Mouse (Mus musculus): ENCODE data around the gene Rnf208. TPM values are rescaled to one million over a fixed set of nuclear protein-coding genes. Genes with fewer than 3 reads are reported as not detected.
A peak's percentile ranks its signal among the peaks of the same experiment; 100 is the strongest.

Rnf208 gene
- polyA plus RNA-seq (2012; rRNA removed): 14.8 and 19.1 TPM in 2 replicates
- polyA plus RNA-seq (2014; fragmentation: Nextera tagmentation; extraction: Ambion mirVana): 13.0 and 15.8 TPM in 2 replicates

- no peak for ATAC-seq (ENCODE audit: low FRiP score, low read depth)
- no peak for TF ChIP-seq POLR2A (IDR thresholded peaks at IDR 0.05; ENCODE audit: borderline replicate concordance, extremely low read depth, insufficient read depth, insufficient read length)
- peaks cover 14% of the 10 kb centered on the region for H3K27me3 ChIP-seq (ENCODE audit: control insufficient read depth, insufficient read depth, low read length)
- H3K4me1 ChIP-seq (ENCODE audit: control insufficient read depth, insufficient read depth, low read length): peaks cover 12% of the 10 kb centered on the region; the same call in 1 of the 2 replicates
- H3K36me3 ChIP-seq (ENCODE audit: control insufficient read depth, insufficient read depth, low read length): no peaks in the 10 kb centered on the region
- H3K4me2 ChIP-seq (replicated peaks; ENCODE audit: low read depth, low read length, severe bottlenecking): peak within 1 kb of the TSS; percentile 91
- H3K27ac ChIP-seq (replicated peaks; ENCODE audit: low read depth, low read length): no peak within 1 kb of the TSS
- WGBS: 0% methylated on average over 5 of the region's 59 CpGs
- H3K4me3 ChIP-seq (replicated peaks; ENCODE audit: low read length): peak within 1 kb of the TSS; percentile 50
- H3K9me3 ChIP-seq (ENCODE audit: control insufficient read depth, low read length): no peaks in the 10 kb centered on the region
- DNase-seq (ENCODE audit: low spot score): no peak
- peak within 1 kb of the TSS; percentile 60 for H3K9ac ChIP-seq (ENCODE audit: low read depth, low read length, severe bottlenecking)
Measured at GRCm38 (mm10) chr2:25242101-25242506, at the start of gene Rnf208, which contains the start of gene Cysrt1. Rnf208 (plus strand) TSS chr2:25242255. Cysrt1 (minus strand) TSS chr2:25242452.

DNA sequence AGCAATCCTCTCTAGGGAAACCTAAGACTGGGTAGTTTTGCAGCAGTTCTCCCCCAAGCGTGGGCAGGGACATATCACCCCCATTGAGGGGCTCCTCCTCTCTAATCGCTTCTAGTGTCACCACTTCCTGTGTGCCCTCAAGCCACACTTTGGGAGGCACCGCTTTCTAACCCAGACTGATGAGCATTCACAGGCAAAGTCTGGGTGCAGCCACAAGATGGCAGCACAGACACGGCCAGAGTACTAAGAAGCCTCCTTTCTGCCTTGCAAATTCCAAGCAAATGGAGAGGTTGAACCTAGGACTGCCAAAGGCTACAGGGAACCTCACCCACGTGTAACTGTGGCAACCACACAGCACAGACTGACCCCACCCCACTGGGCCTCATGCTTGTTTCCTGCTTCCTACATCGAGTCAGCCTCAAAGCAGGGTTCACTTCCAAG, 48.7 kb upstream of the Rnf208 start:
- peak overlapping the region; percentile 2; the same call in 1 of the 2 replicates for H3K4me2 ChIP-seq (replicated peaks; ENCODE audit: low read depth, low read length, severe bottlenecking)

DNA sequence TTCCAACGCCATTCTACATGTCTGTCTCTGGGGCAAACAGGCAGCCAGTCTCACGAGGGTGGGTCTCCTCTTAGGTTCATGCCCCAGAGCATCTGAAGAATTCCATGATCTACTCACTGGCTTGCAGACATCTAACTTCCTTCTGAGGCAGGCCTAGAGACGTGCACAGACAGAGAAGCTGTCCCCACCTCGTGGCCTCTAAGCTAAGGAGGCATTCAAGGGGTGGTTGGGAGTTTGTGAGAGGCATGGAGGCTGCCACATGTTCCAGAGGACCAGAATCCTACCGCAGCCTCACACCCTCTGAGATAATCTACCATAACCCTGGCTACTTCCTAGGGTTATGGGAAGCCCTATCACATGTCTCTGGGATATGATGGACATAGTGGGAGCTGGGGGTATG, 48.0 kb upstream of the Rnf208 start:
- ATAC-seq (ENCODE audit: low FRiP score, low read depth) (no peak), DNase-seq (ENCODE audit: low spot score) (no peak)
- WGBS: 74% methylated on average over 5 of the region's 5 CpGs

More for the DNA sequence above, 48.7 kb upstream of the Rnf208 start:
- no peaks in the 10 kb centered on the region for H3K9me3 ChIP-seq (ENCODE audit: control insufficient read depth, low read length)
- 0% methylated on average over 6 of the region's 6 CpGs for WGBS
- H3K9ac ChIP-seq (ENCODE audit: low read depth, low read length, severe bottlenecking): no peak overlapping the region
- no peak for TF ChIP-seq POLR2A (IDR thresholded peaks at IDR 0.05; ENCODE audit: borderline replicate concordance, extremely low read depth, insufficient read depth, insufficient read length)
- no peak overlapping the region for H3K4me3 ChIP-seq (replicated peaks; ENCODE audit: low read length)
- ATAC-seq (ENCODE audit: low FRiP score, low read depth) (peak; percentile 80), DNase-seq (ENCODE audit: low spot score) (peak; percentile 92)
- no peak overlapping the region for H3K27ac ChIP-seq (replicated peaks; ENCODE audit: low read depth, low read length)
- H3K36me3 ChIP-seq (ENCODE audit: control insufficient read depth, insufficient read depth, low read length): no peaks in the 10 kb centered on the region
- peaks cover 21% of the 10 kb centered on the region for H3K27me3 ChIP-seq (ENCODE audit: control insufficient read depth, insufficient read depth, low read length)
- 0 out of 2 replicates have a peak, but pooled peaks cover 11% of the 10 kb centered on the region for H3K4me1 ChIP-seq (ENCODE audit: control insufficient read depth, insufficient read depth, low read length)

DNA sequence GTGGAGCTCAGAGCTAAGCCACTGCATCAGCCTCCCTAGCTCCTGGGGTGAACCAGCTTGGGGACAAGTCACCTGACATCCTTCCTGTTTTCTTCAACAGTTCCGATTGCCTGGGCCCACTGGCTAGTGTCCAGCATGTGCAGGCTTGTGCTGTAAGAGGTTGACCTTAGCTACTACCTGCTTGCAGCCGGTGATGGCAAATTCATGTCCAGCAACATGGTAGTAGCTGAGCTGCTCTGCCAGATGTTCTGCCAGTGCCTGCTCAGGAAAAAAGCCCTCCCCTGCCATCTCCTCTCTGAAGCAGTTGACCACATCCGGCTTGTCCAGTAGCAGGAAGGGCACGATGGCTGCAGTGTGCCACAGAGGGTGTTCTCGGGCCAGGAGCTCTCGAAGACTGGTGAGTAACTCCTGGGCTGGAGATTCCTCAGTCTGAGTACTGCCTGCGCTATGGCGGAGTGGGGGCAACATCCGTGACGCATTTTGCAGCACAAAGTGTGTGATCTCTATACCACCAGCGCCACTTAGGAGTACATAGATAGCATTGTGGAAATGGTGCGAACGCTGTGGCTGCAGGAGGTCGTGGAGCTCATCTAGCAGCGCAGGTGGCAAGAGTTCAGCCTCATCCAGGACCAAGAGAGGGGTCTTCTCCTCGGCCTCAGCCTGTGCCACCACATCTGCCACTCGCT, 47.4 kb upstream of the Rnf208 start:
- Histone ChIP-seq H3K4me1 (ENCODE audit: control insufficient read depth, insufficient read depth, low read length) (0 out of 2 replicates have a peak, but pooled peaks cover 11% of the 10 kb centered on the region), H3K27me3 (ENCODE audit: control insufficient read depth, insufficient read depth, low read length) (peaks cover 21% of the 10 kb centered on the region), H3K9me3 (ENCODE audit: control insufficient read depth, low read length) (no peaks in the 10 kb centered on the region), H3K4me2 (replicated peaks; ENCODE audit: low read depth, low read length, severe bottlenecking) (no peak overlapping the region), H3K27ac (replicated peaks; ENCODE audit: low read depth, low read length) (no peak overlapping the region), H3K4me3 (replicated peaks; ENCODE audit: low read length) (no peak overlapping the region), H3K36me3 (ENCODE audit: control insufficient read depth, insufficient read depth, low read length) (peaks cover 9% of the 10 kb centered on the region), H3K9ac (ENCODE audit: low read depth, low read length, severe bottlenecking) (no peak overlapping the region)
- ATAC-seq (ENCODE audit: low FRiP score, low read depth) (no peak), DNase-seq (ENCODE audit: low spot score) (no peak)
- no peak for TF ChIP-seq POLR2A (IDR thresholded peaks at IDR 0.05; ENCODE audit: borderline replicate concordance, extremely low read depth, insufficient read depth, insufficient read length)
- WGBS: 87% methylated on average over 17 of the region's 17 CpGs

More for the DNA sequence above, 48.0 kb upstream of the Rnf208 start:
- Histone ChIP-seq H3K4me2 (replicated peaks; ENCODE audit: low read depth, low read length, severe bottlenecking) (no peak overlapping the region), H3K36me3 (ENCODE audit: control insufficient read depth, insufficient read depth, low read length) (peaks cover 3% of the 10 kb centered on the region; the same call in 1 of the 2 replicates), H3K4me3 (replicated peaks; ENCODE audit: low read length) (no peak overlapping the region), H3K4me1 (ENCODE audit: control insufficient read depth, insufficient read depth, low read length) (0 out of 2 replicates have a peak, but pooled peaks cover 11% of the 10 kb centered on the region), H3K9me3 (ENCODE audit: control insufficient read depth, low read length) (no peaks in the 10 kb centered on the region), H3K27ac (replicated peaks; ENCODE audit: low read depth, low read length) (no peak overlapping the region), H3K27me3 (ENCODE audit: control insufficient read depth, insufficient read depth, low read length) (peaks cover 21% of the 10 kb centered on the region), H3K9ac (ENCODE audit: low read depth, low read length, severe bottlenecking) (no peak overlapping the region)
- TF ChIP-seq POLR2A (IDR thresholded peaks at IDR 0.05; ENCODE audit: borderline replicate concordance, extremely low read depth, insufficient read depth, insufficient read length): no peak

- ATAC-seq (ENCODE audit: low FRiP score, low read depth) (no peak), DNase-seq (ENCODE audit: low spot score) (peak; percentile 22)
- Histone ChIP-seq H3K36me3 (ENCODE audit: control insufficient read depth, insufficient read depth, low read length) (peaks cover 18% of the 10 kb centered on the region), H3K9me3 (ENCODE audit: control insufficient read depth, low read length) (no peaks in the 10 kb centered on the region), H3K4me1 (ENCODE audit: control insufficient read depth, insufficient read depth, low read length) (0 out of 2 replicates have a peak, but pooled peaks cover 11% of the 10 kb centered on the region), H3K27me3 (ENCODE audit: control insufficient read depth, insufficient read depth, low read length) (peaks cover 21% of the 10 kb centered on the region), H3K9ac (ENCODE audit: low read depth, low read length, severe bottlenecking) (0 out of 2 replicates have a peak overlapping the region, but pooled peaks have one; percentile 4), H3K4me3 (replicated peaks; ENCODE audit: low read length) (peak overlapping the region; percentile 27), H3K27ac (replicated peaks; ENCODE audit: low read depth, low read length) (no peak overlapping the region), H3K4me2 (replicated peaks; ENCODE audit: low read depth, low read length, severe bottlenecking) (peak overlapping the region; percentile 40)
- no peak for TF ChIP-seq POLR2A (IDR thresholded peaks at IDR 0.05; ENCODE audit: borderline replicate concordance, extremely low read depth, insufficient read depth, insufficient read length)
- 23% methylated on average over 55 of the region's 55 CpGs for WGBS
Measured at GRCm38 (mm10) chr2:25195211-25196156, 46.6 kb upstream of the Rnf208 start.

All from limb, embryonic 14.5 days (tissue).